In genomic region chr7:29292458-29293098, GRCm38 (mm10) we compare ENCODE assay signal across 9 mouse cellular contexts. TPM values are rescaled to one million over a fixed set of nuclear protein-coding genes. Genes with fewer than 3 reads are reported as not detected.
DNase-seq lines count a peak whose midpoint lies in the region; ATAC-seq and TF ChIP-seq lines count a peak whose summit lies in the region.
"Had no signal": no experiment of that assay in that cellular context is flagged by ENCODE, and none has a peak within 500 bp of the region (broad histone marks: within the 10 kb centered on the region; RNA-seq: fewer than 3 reads in every experiment).

No protein-coding gene starts in this region.

- H3K9me3 ChIP-seq in embryonic facial prominence, embryonic 12.5 days = no peaks in the 10 kb centered on the region
- H3K9me3 ChIP-seq in midbrain, embryonic 12.5 days = no peaks in the 10 kb centered on the region

- intact Hi-C loops in heart, postnatal 10 days (cut with DNase I) = loop anchor here (10.0 kb wide), 1 partner anchor 308 kb away; the partner anchor contains the start of genes Eif3k and Map4k1

- H3K27ac ChIP-seq in layer of hippocampus, adult 2 months = peak overlapping the region; percentile 81
- peak overlapping the region; percentile 60 for H3K27ac ChIP-seq in embryonic facial prominence, embryonic 12.5 days
- H3K27ac ChIP-seq in midbrain, embryonic 12.5 days (replicated peaks) = peak overlapping the region; percentile 80
- H3K27ac ChIP-seq: liver, embryonic 14.5 days had no signal

- peaks cover 43% of the 10 kb centered on the region for H3K4me1 ChIP-seq in embryonic facial prominence, embryonic 12.5 days
- H3K4me1 ChIP-seq in midbrain, embryonic 12.5 days = peaks cover 49% of the 10 kb centered on the region

- DNase-seq in layer of hippocampus, adult 2 months (ENCODE audit: low spot score in 2 of 2) = no peak
- DNase-seq in layer of hippocampus, postnatal 36 days = no peak
- DNase-seq in heart, postnatal 10 days = peak; percentile 74 to 77
- DNase-seq in left cerebral cortex, adult 18-20 months (ENCODE audit: low spot score in 2 of 2) = no peak
- DNase-seq in left cerebral cortex, adult 8-10 months (ENCODE audit: low spot score in 2 of 2) = no peak
- no peak for DNase-seq in left cerebral cortex, adult 9 months (ENCODE audit: low spot score in 2 of 2)

- no peak overlapping the region for H3K9ac ChIP-seq in embryonic facial prominence, embryonic 12.5 days
- 0 out of 2 replicates have a peak overlapping the region, but pooled peaks have one; percentile 28 for H3K9ac ChIP-seq in midbrain, embryonic 12.5 days (replicated peaks)
- H3K9ac ChIP-seq: liver, embryonic 14.5 days had no signal

- H3K4me3 ChIP-seq in layer of hippocampus, adult 2 months = peak overlapping the region; percentile 20
- no peak overlapping the region for H3K4me3 ChIP-seq in embryonic facial prominence, embryonic 12.5 days
- H3K4me3 ChIP-seq in midbrain, embryonic 12.5 days = no peak overlapping the region

- H3K4me2 ChIP-seq in embryonic facial prominence, embryonic 12.5 days (replicated peaks) = peak overlapping the region; percentile 3; the same call in 1 of the 2 replicates
- H3K4me2 ChIP-seq in midbrain, embryonic 12.5 days (replicated peaks) = peak overlapping the region; percentile 27

- ATAC-seq in embryonic facial prominence, embryonic 12.5 days (ENCODE audit: insufficient number of reproducible peaks, insufficient read depth, low FRiP score, low TSS enrichment) = no peak
- ATAC-seq in midbrain, embryonic 12.5 days (ENCODE audit: low FRiP score, low read depth) = no peak; the same call in 1 of the 2 replicates

- H3K36me3 ChIP-seq in embryonic facial prominence, embryonic 12.5 days = no peaks in the 10 kb centered on the region
- no peaks in the 10 kb centered on the region for H3K36me3 ChIP-seq in midbrain, embryonic 12.5 days

- no peak for TF ChIP-seq CTCF in layer of hippocampus, adult 2 months (conservative IDR thresholded peaks at IDR 0.05)

- peaks cover 2% of the 10 kb centered on the region; the same call in 1 of the 2 replicates for H3K27me3 ChIP-seq in embryonic facial prominence, embryonic 12.5 days
- H3K27me3 ChIP-seq in midbrain, embryonic 12.5 days = peaks cover 29% of the 10 kb centered on the region

- 30% methylated on average over 8 of the region's 8 CpGs for WGBS in embryonic facial prominence, embryonic 12.5 days
- WGBS in midbrain, embryonic 12.5 days = 26% methylated on average over 8 of the region's 8 CpGs

RNA-seq across cellular contexts. Expression of gene Ppp1r14a, which starts 3.5 kb away (rescaled TPM):
- total RNA-seq in layer of hippocampus, adult 2 months (2021) = 10 to 100 TPM; 20.8 to 21.6 TPM
- 10 to 100 TPM; 25.9 to 26.0 TPM for total RNA-seq in layer of hippocampus, postnatal 36 days (2021)
- polyA plus RNA-seq in embryonic facial prominence, embryonic 12.5 days (2016; fragmentation: Nextera tagmentation; extraction: Ambion mirVana) = 17.1 and 19.6 TPM in 2 replicates
- 10 to 100 TPM; 21.2 to 27.8 TPM for total RNA-seq in heart, postnatal 10 days (2021)
- polyA plus RNA-seq in midbrain, embryonic 12.5 days (2016; fragmentation: Nextera tagmentation; extraction: Ambion mirVana) = 19.2 and 20.0 TPM in 2 replicates
- total RNA-seq in left cerebral cortex, adult 18-20 months (2021) = 10 to 100 TPM; 16.8 to 18.3 TPM
- 10 to 100 TPM; 35.3 to 41.0 (median 39.8) TPM for total RNA-seq in left cerebral cortex, adult 8-10 months (2022)

RNA-seq across cellular contexts. Expression of gene Spint2, which starts 10.9 kb away (rescaled TPM):
- total RNA-seq in layer of hippocampus, adult 2 months (2021) = 10 to 100 TPM; 18.3 to 21.7 TPM
- 10 to 100 TPM; 16.1 to 19.2 TPM for total RNA-seq in layer of hippocampus, postnatal 36 days (2021)
- polyA plus RNA-seq in embryonic facial prominence, embryonic 12.5 days (2016; fragmentation: Nextera tagmentation; extraction: Ambion mirVana) = 94.0 and 104 TPM in 2 replicates
- total RNA-seq in heart, postnatal 10 days (2021) = 10 to 100 TPM; 53.3 to 62.7 TPM
- 23.8 and 25.7 TPM in 2 replicates for polyA plus RNA-seq in midbrain, embryonic 12.5 days (2016; fragmentation: Nextera tagmentation; extraction: Ambion mirVana)
- 10 to 100 TPM; 27.6 to 33.5 TPM for total RNA-seq in left cerebral cortex, adult 18-20 months (2021)
- total RNA-seq in left cerebral cortex, adult 8-10 months (2022) = 10 to 100 TPM; 27.9 to 38.2 (median 33.0) TPM

RNA-seq across cellular contexts. Expression of gene Dpf1, which starts 11.2 kb away (rescaled TPM):
- total RNA-seq in layer of hippocampus, adult 2 months (2021) = 100 to 1,000 TPM; 106 to 113 TPM
- 100 to 1,000 TPM; 108 to 109 TPM for total RNA-seq in layer of hippocampus, postnatal 36 days (2021)
- 25.7 and 27.9 TPM in 2 replicates for polyA plus RNA-seq in embryonic facial prominence, embryonic 12.5 days (2016; fragmentation: Nextera tagmentation; extraction: Ambion mirVana)
- 1 to 10 TPM in 1 of 2 experiments, under 1 TPM in 1; 0.45 to 2.1 TPM for total RNA-seq in heart, postnatal 10 days (2021)
- 115 and 119 TPM in 2 replicates for polyA plus RNA-seq in midbrain, embryonic 12.5 days (2016; fragmentation: Nextera tagmentation; extraction: Ambion mirVana)
- total RNA-seq in left cerebral cortex, adult 18-20 months (2021) = 100 to 1,000 TPM; 107 to 120 TPM
- total RNA-seq in left cerebral cortex, adult 8-10 months (2022) = 100 to 1,000 TPM in 2 of 4 experiments, 10 to 100 TPM in 2; 87.4 to 112 (median 99.7) TPM

RNA-seq across cellular contexts. Expression of gene 2200002D01Rik, which starts 44.3 kb away (rescaled TPM):
- under 1 TPM in 1 of 2 experiments, not detected in 1; 0.36 TPM for total RNA-seq in layer of hippocampus, adult 2 months (2021)
- not detected for total RNA-seq in layer of hippocampus, postnatal 36 days (2021)
- polyA plus RNA-seq in embryonic facial prominence, embryonic 12.5 days (2016; fragmentation: Nextera tagmentation; extraction: Ambion mirVana) = 1.9 and 2.6 TPM in 2 replicates
- total RNA-seq in heart, postnatal 10 days (2021) = 1 to 10 TPM; 2.6 to 3.5 TPM
- polyA plus RNA-seq in midbrain, embryonic 12.5 days (2016; fragmentation: Nextera tagmentation; extraction: Ambion mirVana) = 2.1 and 2.9 TPM in 2 replicates
- total RNA-seq in left cerebral cortex, adult 18-20 months (2021) = under 1 TPM; 0.65 to 0.98 TPM
- not detected for total RNA-seq in left cerebral cortex, adult 8-10 months (2022)

RNA-seq across cellular contexts. Expression of gene Yif1b, which starts 54.4 kb away (rescaled TPM):
- total RNA-seq in layer of hippocampus, adult 2 months (2021) = 10 to 100 TPM; 40.7 to 42.9 TPM
- total RNA-seq in layer of hippocampus, postnatal 36 days (2021) = 10 to 100 TPM; 42.0 to 47.4 TPM
- 100 and 104 TPM in 2 replicates for polyA plus RNA-seq in embryonic facial prominence, embryonic 12.5 days (2016; fragmentation: Nextera tagmentation; extraction: Ambion mirVana)
- 10 to 100 TPM; 72.9 to 75.1 TPM for total RNA-seq in heart, postnatal 10 days (2021)
- 72.5 and 83.2 TPM in 2 replicates for polyA plus RNA-seq in midbrain, embryonic 12.5 days (2016; fragmentation: Nextera tagmentation; extraction: Ambion mirVana)
- total RNA-seq in left cerebral cortex, adult 18-20 months (2021) = 10 to 100 TPM; 51.7 to 52.4 TPM
- total RNA-seq in left cerebral cortex, adult 8-10 months (2022) = 10 to 100 TPM; 50.5 to 55.8 (median 53.6) TPM

Comparison
In these comparisons a context has a peak if more than half of its experiments do, and no peak if none do; other contexts are left out.
1. DNase-seq: peak in heart, postnatal 10 days (2 of 2); none in layer of hippocampus, adult 2 months (0 of 2), layer of hippocampus, postnatal 36 days (0 of 2), left cerebral cortex, adult 18-20 months (0 of 2), left cerebral cortex, adult 8-10 months (0 of 2) and left cerebral cortex, adult 9 months (0 of 2).
2. RNA of gene Dpf1, which starts 11.2 kb away (total RNA-seq): 107 to 120 TPM in left cerebral cortex, adult 18-20 months, 106 to 113 TPM in layer of hippocampus, adult 2 months, 108 to 109 TPM in layer of hippocampus, postnatal 36 days and 87.4 to 112 TPM in left cerebral cortex, adult 8-10 months; 0.45 to 2.1 TPM in heart, postnatal 10 days; every median in the first group is over 10 times any median in the second.
3. Peak in every context shown above with its lines, with median percentiles within 50 percentile points of each other: H3K27ac ChIP-seq.